8 mouse cellular contexts compared by ENCODE assay signal in genomic region chr6:114917129-114917528, GRCm38 (mm10). TPM values are rescaled to one million over a fixed set of nuclear protein-coding genes. Genes with fewer than 3 reads are reported as not detected.
DNase-seq lines count a peak whose midpoint lies in the region; ATAC-seq and TF ChIP-seq lines count a peak whose summit lies in the region.

No protein-coding gene starts in this region.

- intact Hi-C loops in left cerebral cortex, postnatal 10 days (cut with DNase I), result loop anchor here (5.0 kb wide), 1 partner anchor 40 kb away; no protein-coding TSS in a partner anchor
- intact Hi-C loops in gastrocnemius, postnatal 36 days (cut with DNase I), result no loop called here

- 0 out of 2 replicates have a peak, but pooled peaks have one; percentile 15 for TF ChIP-seq EP300 in CH12.LX (IDR thresholded peaks at IDR 0.05; ENCODE audit: low read length)

- dilution Hi-C loops in CH12.LX (cut with MboI; ENCODE audit: extremely low pct_ligation_motif_present, extremely low pct_unique_long_range_greater_than_20kb, low sequenced_read_pairs), result no loop called here

- peak; percentile 58 to 66 for DNase-seq in cerebellum, postnatal 10 days
- no peak for DNase-seq in cerebellum, postnatal 4 days (ENCODE audit: low spot score in 2 of 2)
- DNase-seq in CH12.LX (ENCODE audit: extremely low read depth), result no peak
- no peak for DNase-seq in left cerebral cortex, postnatal 10 days (ENCODE audit: extremely low spot score in 1 of 2, low spot score in 2 of 2)
- DNase-seq in adrenal gland, postnatal 36 days, result no peak
- no peak for DNase-seq in gastrocnemius, postnatal 36 days

- H3K4me2 ChIP-seq in CH12.LX (ENCODE audit: insufficient read depth, low read depth, poor library complexity, severe bottlenecking), result peak overlapping the region; percentile 18
- peak overlapping the region; percentile 63 for H3K4me2 ChIP-seq in heart, embryonic 16.5 days (ENCODE audit: low read depth, low read length)
- peak overlapping the region; percentile 25 for H3K4me2 ChIP-seq in liver, embryonic 15.5 days

- no peak overlapping the region for H3K27ac ChIP-seq in CH12.LX (ENCODE audit: insufficient read depth, low read depth)
- H3K27ac ChIP-seq in heart, embryonic 16.5 days (ENCODE audit: low read length), result peak overlapping the region; percentile 88
- H3K27ac ChIP-seq in liver, embryonic 15.5 days (replicated peaks), result 0 out of 2 replicates have a peak overlapping the region, but pooled peaks have one; percentile 19

- 43% methylated on average over 11 of the region's 11 CpGs for WGBS in heart, embryonic 16.5 days
- WGBS in liver, embryonic 15.5 days (ENCODE audit: insufficient replicate concordance), result 62% methylated on average over 11 of the region's 11 CpGs

- no peak for TF ChIP-seq CTCF in CH12.LX (conservative IDR thresholded peaks at IDR 0.05 in 1 of 2, IDR thresholded peaks at IDR 0.05 in 1 of 2; ENCODE audit: low read depth in 2 of 2, low read length in 2 of 2)

- H3K79me2 ChIP-seq in CH12.LX (replicated peaks; ENCODE audit: control insufficient read depth, extremely low read depth, insufficient read depth, poor library complexity, severe bottlenecking), result peaks cover 92% of the 10 kb centered on the region

- H3K27me3 ChIP-seq in CH12.LX (replicated peaks), result no peaks in the 10 kb centered on the region
- no peaks in the 10 kb centered on the region for H3K27me3 ChIP-seq in heart, embryonic 16.5 days (ENCODE audit: control insufficient read depth, insufficient read depth, low read length)
- no peaks in the 10 kb centered on the region for H3K27me3 ChIP-seq in liver, embryonic 15.5 days

- no peaks in the 10 kb centered on the region for H3K9me3 ChIP-seq in CH12.LX (replicated peaks; ENCODE audit: low read length)
- H3K9me3 ChIP-seq in heart, embryonic 16.5 days (replicated peaks; ENCODE audit: control insufficient read depth, low read length), result no peaks in the 10 kb centered on the region
- H3K9me3 ChIP-seq in liver, embryonic 15.5 days (replicated peaks), result no peaks in the 10 kb centered on the region

- ATAC-seq in heart, embryonic 16.5 days (replicated peaks; ENCODE audit: extremely low read depth, insufficient read depth, low FRiP score), result no peak
- ATAC-seq in liver, embryonic 15.5 days (ENCODE audit: insufficient read depth), result no peak

- peak overlapping the region in 2 of 3 experiments; percentile 12 to 23 for H3K4me3 ChIP-seq in CH12.LX (replicated peaks in 1 of 3; ENCODE audit: low read depth in 2 of 3, low read length in 2 of 3, poor library complexity in 1 of 3)
- peak overlapping the region; percentile 90 for H3K4me3 ChIP-seq in heart, embryonic 16.5 days (ENCODE audit: low read length)
- H3K4me3 ChIP-seq in liver, embryonic 15.5 days (replicated peaks), result no peak overlapping the region

- H3K9ac ChIP-seq in CH12.LX (ENCODE audit: insufficient read depth, low read depth), result no peak overlapping the region
- peak overlapping the region; percentile 41 for H3K9ac ChIP-seq in heart, embryonic 16.5 days (ENCODE audit: low read length)
- no peak overlapping the region for H3K9ac ChIP-seq in liver, embryonic 15.5 days

- H3K36me3 ChIP-seq in CH12.LX (replicated peaks in 1 of 2; ENCODE audit: control insufficient read depth in 1 of 2, insufficient read depth in 1 of 2, low read length in 1 of 2), result peaks cover 0 to 41% of the 10 kb centered on the region in 2 experiments
- H3K36me3 ChIP-seq in heart, embryonic 16.5 days (ENCODE audit: control insufficient read depth, insufficient read depth), result no peaks in the 10 kb centered on the region
- H3K36me3 ChIP-seq in liver, embryonic 15.5 days (replicated peaks), result no peaks in the 10 kb centered on the region

- peaks cover 21 to 69% of the 10 kb centered on the region in 2 experiments for H3K4me1 ChIP-seq in CH12.LX (ENCODE audit: control insufficient read depth in 1 of 2, insufficient read depth in 2 of 2)
- peaks cover 70% of the 10 kb centered on the region for H3K4me1 ChIP-seq in heart, embryonic 16.5 days (ENCODE audit: control insufficient read depth, insufficient read depth, low read length)
- H3K4me1 ChIP-seq in liver, embryonic 15.5 days (replicated peaks), result peaks cover 67% of the 10 kb centered on the region

- no peak for TF ChIP-seq RAD21 in CH12.LX (IDR thresholded peaks at IDR 0.05; ENCODE audit: low read depth, low read length)

- in situ Hi-C loops in CH12.LX (cut with MboI; ENCODE audit: low pct_ligation_motif_present, low pct_unique_long_range_greater_than_20kb, low sequenced_read_pairs), result no loop called here

- TF ChIP-seq POLR2A in CH12.LX (IDR thresholded peaks at IDR 0.05; ENCODE audit: low read depth, low read length), result no peak

TF ChIP-seq in CH12.LX, 34 proteins besides CTCF, POLR2A, EP300 and RAD21:
- 0 out of 2 replicates have a peak, but pooled peaks have one; percentile 30 for TF ChIP-seq SIN3A (IDR thresholded peaks at IDR 0.05; ENCODE audit: low read length)
- no peak for TF ChIP-seq KAT2A (IDR thresholded peaks at IDR 0.05; ENCODE audit: insufficient replicate concordance, low read length)

RNA-seq across cellular contexts. Expression of gene Vgll4, which starts 52.7 kb away (rescaled TPM):
- 73.7 and 85.1 TPM in 2 replicates for total RNA-seq in CH12.LX (2012; rRNA removed)
- 29.3 and 34.6 TPM in 2 replicates for total RNA-seq in CH12.LX (2014; rRNA removed)
- polyA plus RNA-seq in CH12.LX (2012; ENCODE audit: insufficient read length, low read depth), result 32.4 and 37.3 TPM in 2 replicates
- 65.3 and 68.0 TPM in 2 replicates for polyA plus RNA-seq in heart, embryonic 16.5 days (2015; fragmentation: Nextera tagmentation; extraction: Ambion mirVana)
- 11.2 and 11.5 TPM in 2 replicates for polyA plus RNA-seq in liver, embryonic 15.5 days (2015; fragmentation: Nextera tagmentation; extraction: Ambion mirVana)
- total RNA-seq in left cerebral cortex, postnatal 10 days (2021), result 10 to 100 TPM; 42.7 to 51.8 TPM
- total RNA-seq in adrenal gland, postnatal 36 days (2021), result 10 to 100 TPM; 54.7 to 57.4 TPM
- total RNA-seq in gastrocnemius, postnatal 36 days (2021), result 10 to 100 TPM; 13.4 to 14.5 TPM

Comparison
In these comparisons a context has a peak if more than half of its experiments do, and no peak if none do; other contexts are left out.
1. DNase-seq: peak in cerebellum, postnatal 10 days (2 of 2); none in cerebellum, postnatal 4 days (0 of 2), CH12.LX (single experiment), left cerebral cortex, postnatal 10 days (0 of 2), adrenal gland, postnatal 36 days (0 of 2) and gastrocnemius, postnatal 36 days (0 of 2).
2. Peak in every context shown above with its lines, with median percentiles within 50 percentile points of each other: H3K4me2 ChIP-seq.